Mouse (Mus musculus): ENCODE measurements around the gene 6430548M08Rik. TPM values are rescaled to one million over a fixed set of nuclear protein-coding genes. Genes with fewer than 3 reads are reported as not detected.

Gene 6430548M08Rik
- total and polyA plus RNA-seq, 3 experiments: 0.05 to 4.4 TPM; not detected in 1

GRCm38 (mm10) chr8:120207364-120207763 is 93.4 kb downstream of the 6430548M08Rik start:
- no peak for DNase-seq (ENCODE audit: low spot score)
- TF ChIP-seq GATA2 (IDR thresholded peaks at IDR 0.05; ENCODE audit: borderline replicate concordance, low read depth, low read length) (no peak), POLR2AphosphoS5 (IDR thresholded peaks at IDR 0.05; ENCODE audit: insufficient replicate concordance, low read depth, low read length) (no peak), GATA1 (IDR thresholded peaks at IDR 0.05; ENCODE audit: borderline replicate concordance, low read length) (no peak), TAL1 (conservative IDR thresholded peaks at IDR 0.05; ENCODE audit: low read depth, low read length) (no peak), CTCF (IDR thresholded peaks at IDR 0.05; ENCODE audit: low read depth, low read length) (no peak)
- H3K36me3 ChIP-seq (replicated peaks): no peaks in the 10 kb centered on the region
- no peaks in the 10 kb centered on the region for H3K4me1 ChIP-seq (ENCODE audit: insufficient read depth, low read depth, low read length)
- H3K27me3 ChIP-seq (ENCODE audit: insufficient read depth, low read length): no peaks in the 10 kb centered on the region
- H3K4me3 ChIP-seq (ENCODE audit: low read depth, low read length): no peak overlapping the region
- ATAC-seq (ENCODE audit: extremely low read depth, insufficient number of reproducible peaks, low FRiP score, poor library complexity, severe bottlenecking): no peak
- no peaks in the 10 kb centered on the region for H3K9me3 ChIP-seq (replicated peaks)

- DNase-seq (ENCODE audit: low spot score): no peak
- H3K4me3 ChIP-seq (ENCODE audit: low read depth, low read length): no peak overlapping the region
- no peaks in the 10 kb centered on the region for H3K36me3 ChIP-seq (replicated peaks)
- H3K9me3 ChIP-seq (replicated peaks): no peaks in the 10 kb centered on the region
- H3K4me1 ChIP-seq (ENCODE audit: insufficient read depth, low read depth, low read length): no peaks in the 10 kb centered on the region
- no peak for ATAC-seq (ENCODE audit: extremely low read depth, insufficient number of reproducible peaks, low FRiP score, poor library complexity, severe bottlenecking)
- no peaks in the 10 kb centered on the region for H3K27me3 ChIP-seq (ENCODE audit: insufficient read depth, low read length)
- TF ChIP-seq POLR2AphosphoS5 (IDR thresholded peaks at IDR 0.05; ENCODE audit: insufficient replicate concordance, low read depth, low read length) (no peak), GATA2 (IDR thresholded peaks at IDR 0.05; ENCODE audit: borderline replicate concordance, low read depth, low read length) (no peak), TAL1 (conservative IDR thresholded peaks at IDR 0.05; ENCODE audit: low read depth, low read length) (no peak), GATA1 (IDR thresholded peaks at IDR 0.05; ENCODE audit: borderline replicate concordance, low read length) (no peak), CTCF (IDR thresholded peaks at IDR 0.05; ENCODE audit: low read depth, low read length) (no peak)
Observed at GRCm38 (mm10) chr8:120208113-120208512, 94.2 kb downstream of the 6430548M08Rik start.

GRCm38 (mm10) chr8:120211345-120211744 is 97.4 kb downstream of the 6430548M08Rik start:
- TF ChIP-seq CTCF (IDR thresholded peaks at IDR 0.05; ENCODE audit: low read depth, low read length) (no peak), TAL1 (conservative IDR thresholded peaks at IDR 0.05; ENCODE audit: low read depth, low read length) (no peak), GATA1 (IDR thresholded peaks at IDR 0.05; ENCODE audit: borderline replicate concordance, low read length) (no peak), POLR2AphosphoS5 (IDR thresholded peaks at IDR 0.05; ENCODE audit: insufficient replicate concordance, low read depth, low read length) (no peak), GATA2 (IDR thresholded peaks at IDR 0.05; ENCODE audit: borderline replicate concordance, low read depth, low read length) (no peak)
- Histone ChIP-seq H3K4me3 (ENCODE audit: low read depth, low read length) (no peak overlapping the region), H3K36me3 (replicated peaks) (no peaks in the 10 kb centered on the region), H3K9me3 (replicated peaks) (no peaks in the 10 kb centered on the region), H3K4me1 (ENCODE audit: insufficient read depth, low read depth, low read length) (no peaks in the 10 kb centered on the region), H3K27me3 (ENCODE audit: insufficient read depth, low read length) (no peaks in the 10 kb centered on the region; the same call in 1 of the 2 replicates)
- ATAC-seq (ENCODE audit: extremely low read depth, insufficient number of reproducible peaks, low FRiP score, poor library complexity, severe bottlenecking) (no peak), DNase-seq (ENCODE audit: low spot score) (no peak)

- TF ChIP-seq GATA2 (IDR thresholded peaks at IDR 0.05; ENCODE audit: borderline replicate concordance, low read depth, low read length) (no peak), TAL1 (conservative IDR thresholded peaks at IDR 0.05; ENCODE audit: low read depth, low read length) (no peak), POLR2AphosphoS5 (IDR thresholded peaks at IDR 0.05; ENCODE audit: insufficient replicate concordance, low read depth, low read length) (no peak), GATA1 (IDR thresholded peaks at IDR 0.05; ENCODE audit: borderline replicate concordance, low read length) (no peak), CTCF (IDR thresholded peaks at IDR 0.05; ENCODE audit: low read depth, low read length) (no peak)
- DNase-seq (ENCODE audit: low spot score) (no peak), ATAC-seq (ENCODE audit: extremely low read depth, insufficient number of reproducible peaks, low FRiP score, poor library complexity, severe bottlenecking) (no peak)
- H3K27me3 ChIP-seq (ENCODE audit: insufficient read depth, low read length): no peaks in the 10 kb centered on the region; the same call in 1 of the 2 replicates
- H3K9me3 ChIP-seq (replicated peaks): no peaks in the 10 kb centered on the region
- no peaks in the 10 kb centered on the region for H3K36me3 ChIP-seq (replicated peaks)
- H3K4me1 ChIP-seq (ENCODE audit: insufficient read depth, low read depth, low read length): no peaks in the 10 kb centered on the region
- no peak overlapping the region for H3K4me3 ChIP-seq (ENCODE audit: low read depth, low read length)
Observed at GRCm38 (mm10) chr8:120212596-120212995, 98.6 kb downstream of the 6430548M08Rik start.

- H3K27me3 ChIP-seq (ENCODE audit: insufficient read depth, low read length): no peaks in the 10 kb centered on the region; the same call in 1 of the 2 replicates
- no peaks in the 10 kb centered on the region for H3K4me1 ChIP-seq (ENCODE audit: insufficient read depth, low read depth, low read length)
- no peak overlapping the region for H3K4me3 ChIP-seq (ENCODE audit: low read depth, low read length)
- no peak for ATAC-seq (ENCODE audit: extremely low read depth, insufficient number of reproducible peaks, low FRiP score, poor library complexity, severe bottlenecking)
- TF ChIP-seq POLR2AphosphoS5 (IDR thresholded peaks at IDR 0.05; ENCODE audit: insufficient replicate concordance, low read depth, low read length) (no peak), GATA2 (IDR thresholded peaks at IDR 0.05; ENCODE audit: borderline replicate concordance, low read depth, low read length) (no peak), TAL1 (conservative IDR thresholded peaks at IDR 0.05; ENCODE audit: low read depth, low read length) (no peak), GATA1 (IDR thresholded peaks at IDR 0.05; ENCODE audit: borderline replicate concordance, low read length) (no peak), CTCF (IDR thresholded peaks at IDR 0.05; ENCODE audit: low read depth, low read length) (no peak)
- no peaks in the 10 kb centered on the region for H3K36me3 ChIP-seq (replicated peaks)
- no peaks in the 10 kb centered on the region for H3K9me3 ChIP-seq (replicated peaks)
- no peak for DNase-seq (ENCODE audit: low spot score)
Observed at GRCm38 (mm10) chr8:120213229-120213628, 99.3 kb downstream of the 6430548M08Rik start.

GRCm38 (mm10) chr8:120213939-120214338 is 100.0 kb downstream of the 6430548M08Rik start:
- TF ChIP-seq TAL1 (conservative IDR thresholded peaks at IDR 0.05; ENCODE audit: low read depth, low read length) (no peak), GATA1 (IDR thresholded peaks at IDR 0.05; ENCODE audit: borderline replicate concordance, low read length) (no peak), POLR2AphosphoS5 (IDR thresholded peaks at IDR 0.05; ENCODE audit: insufficient replicate concordance, low read depth, low read length) (no peak), CTCF (IDR thresholded peaks at IDR 0.05; ENCODE audit: low read depth, low read length) (no peak), GATA2 (IDR thresholded peaks at IDR 0.05; ENCODE audit: borderline replicate concordance, low read depth, low read length) (no peak)
- Histone ChIP-seq H3K4me3 (ENCODE audit: low read depth, low read length) (no peak overlapping the region), H3K36me3 (replicated peaks) (no peaks in the 10 kb centered on the region), H3K4me1 (ENCODE audit: insufficient read depth, low read depth, low read length) (no peaks in the 10 kb centered on the region), H3K27me3 (ENCODE audit: insufficient read depth, low read length) (no peaks in the 10 kb centered on the region; the same call in 1 of the 2 replicates), H3K9me3 (replicated peaks) (no peaks in the 10 kb centered on the region)
- DNase-seq (ENCODE audit: low spot score): no peak
- no peak for ATAC-seq (ENCODE audit: extremely low read depth, insufficient number of reproducible peaks, low FRiP score, poor library complexity, severe bottlenecking)

Other genes starting within 250 kb of the 6430548M08Rik start
- gene Usp10, start 203.8 kb upstream of the 6430548M08Rik start, total RNA-seq (2014; fragmentation: Nextera tagmentation): 108 and 110 TPM in 2 replicates
- 42.7 and 49.3 TPM in 2 replicates for gene Usp10, start 203.8 kb upstream of the 6430548M08Rik start, total RNA-seq (2017)
- 45.2 and 61.0 TPM in 2 replicates for gene Usp10, start 203.8 kb upstream of the 6430548M08Rik start, polyA plus RNA-seq (2012)
- not detected in 2 replicates for gene Gm20388, start 203.3 kb upstream of the 6430548M08Rik start, total RNA-seq (2014; fragmentation: Nextera tagmentation)
- gene Gm20388, start 203.3 kb upstream of the 6430548M08Rik start, total RNA-seq (2017): 0.05 TPM in 1 of 2 replicates, not detected in the other
- 0.02 TPM in 2 replicates for gene Gm20388, start 203.3 kb upstream of the 6430548M08Rik start, polyA plus RNA-seq (2012)
- gene Crispld2, start 121.7 kb upstream of the 6430548M08Rik start, total RNA-seq (2014; fragmentation: Nextera tagmentation): 0.24 and 0.45 TPM in 2 replicates
- 2.8 and 3.7 TPM in 2 replicates for gene Crispld2, start 121.7 kb upstream of the 6430548M08Rik start, total RNA-seq (2017)
- gene Crispld2, start 121.7 kb upstream of the 6430548M08Rik start, polyA plus RNA-seq (2012): 0.23 and 0.24 TPM in 2 replicates
- 11.0 and 18.3 TPM in 2 replicates for gene Zdhhc7, start 12.7 kb upstream of the 6430548M08Rik start, total RNA-seq (2014; fragmentation: Nextera tagmentation)
- gene Zdhhc7, start 12.7 kb upstream of the 6430548M08Rik start, total RNA-seq (2017): 23.3 and 25.2 TPM in 2 replicates
- 23.7 and 24.9 TPM in 2 replicates for gene Zdhhc7, start 12.7 kb upstream of the 6430548M08Rik start, polyA plus RNA-seq (2012)
- gene Fam92b, start 63.3 kb downstream of the 6430548M08Rik start, total RNA-seq (2014; fragmentation: Nextera tagmentation): not detected in 2 replicates
- gene Fam92b, start 63.3 kb downstream of the 6430548M08Rik start, total RNA-seq (2017): not detected in 2 replicates
- not detected in 2 replicates for gene Fam92b, start 63.3 kb downstream of the 6430548M08Rik start, polyA plus RNA-seq (2012)
- 48.4 and 51.8 TPM in 2 replicates for gene Gse1, start 114.3 kb downstream of the 6430548M08Rik start, total RNA-seq (2014; fragmentation: Nextera tagmentation)
- 6.3 and 6.4 TPM in 2 replicates for gene Gse1, start 114.3 kb downstream of the 6430548M08Rik start, total RNA-seq (2017)
- 106 and 110 TPM in 2 replicates for gene Gse1, start 114.3 kb downstream of the 6430548M08Rik start, polyA plus RNA-seq (2012)